Mouse (Mus musculus): ENCODE measurements at regions not wholly inside any gene's neighbourhood (a gene's known extent, or its start where the extent isn't known, plus 50 kb on each side); places are given as distances from the start of the nearest gene placed in this dataset.

GRCm38 (mm10) chr12:27657536-27657935 lies 315.2 kb upstream of the Sox11 start:
- TF ChIP-seq CTCF (conservative IDR thresholded peaks at IDR 0.05; ENCODE audit: insufficient read depth, insufficient read length, low read depth, low read length), result no peak
- TF ChIP-seq POLR2A (IDR thresholded peaks at IDR 0.05; ENCODE audit: low read depth, low read length), result no peak
